Mouse (Mus musculus): ENCODE results near the gene Tlcd2. TPM values are rescaled to one million over a fixed set of nuclear protein-coding genes. Genes with fewer than 3 reads are reported as not detected.

Gene Tlcd2
- polyA plus RNA-seq, 1 experiment from 2014 or later: 26.3 TPM

GRCm38 (mm10) chr11:75486192-75486591 lies 24.7 kb downstream of the Tlcd2 start:
- ATAC-seq (ENCODE audit: insufficient number of reproducible peaks, insufficient read depth, low FRiP score, low read depth): peak; percentile 17; the same call in 1 of the 2 replicates
- Histone ChIP-seq H3K4me3 (ENCODE audit: low read depth, low read length) (peak overlapping the region; percentile 72), H3K9me3 (ENCODE audit: control insufficient read depth, low read depth, low read length) (no peaks in the 10 kb centered on the region)

GRCm38 (mm10) chr11:75486601-75487285 lies 25.2 kb downstream of the Tlcd2 start, which contains the start of gene Prpf8:
Gene Prpf8, plus strand, starts transcription at chr11:75486816.
- H3K9ac ChIP-seq (replicated peaks; ENCODE audit: low read depth, low read length): peak within 1 kb of the TSS; percentile 58
- peak; percentile 99 for ATAC-seq (ENCODE audit: insufficient number of reproducible peaks, insufficient read depth, low FRiP score, low read depth)

More at GRCm38 (mm10) chr11:75486192-75486591, 24.7 kb downstream of the Tlcd2 start:
- H3K9ac ChIP-seq (replicated peaks; ENCODE audit: low read depth, low read length): no peak overlapping the region
- peak overlapping the region; percentile 28 for H3K4me2 ChIP-seq (replicated peaks; ENCODE audit: low read depth, low read length)
- no peak overlapping the region for H3K27ac ChIP-seq (ENCODE audit: low read length)
- WGBS: 26% methylated on average over 3 of the region's 3 CpGs
- H3K36me3 ChIP-seq (ENCODE audit: control insufficient read depth, insufficient read depth, low read length): peaks cover 25% of the 10 kb centered on the region
- peaks cover 10% of the 10 kb centered on the region for H3K4me1 ChIP-seq (ENCODE audit: control insufficient read depth, insufficient read depth, low read length)
- no peaks in the 10 kb centered on the region for H3K27me3 ChIP-seq (ENCODE audit: control insufficient read depth, insufficient read depth, low read length)

GRCm38 (mm10) chr11:75487496-75487895 lies 26.0 kb downstream of the Tlcd2 start:
- WGBS: 39% methylated on average over 6 of the region's 6 CpGs
- Histone ChIP-seq H3K9ac (replicated peaks; ENCODE audit: low read depth, low read length) (peak overlapping the region; percentile 58), H3K4me1 (ENCODE audit: control insufficient read depth, insufficient read depth, low read length) (peaks cover 10% of the 10 kb centered on the region), H3K4me2 (replicated peaks; ENCODE audit: low read depth, low read length) (peak overlapping the region; percentile 69), H3K36me3 (ENCODE audit: control insufficient read depth, insufficient read depth, low read length) (peaks cover 38% of the 10 kb centered on the region), H3K27ac (ENCODE audit: low read length) (no peak overlapping the region), H3K9me3 (ENCODE audit: control insufficient read depth, low read depth, low read length) (no peaks in the 10 kb centered on the region), H3K4me3 (ENCODE audit: low read depth, low read length) (peak overlapping the region; percentile 72), H3K27me3 (ENCODE audit: control insufficient read depth, insufficient read depth, low read length) (no peaks in the 10 kb centered on the region)
- no peak for ATAC-seq (ENCODE audit: insufficient number of reproducible peaks, insufficient read depth, low FRiP score, low read depth)

More at GRCm38 (mm10) chr11:75486601-75487285, 25.2 kb downstream of the Tlcd2 start, which contains the start of gene Prpf8:
- H3K4me3 ChIP-seq (ENCODE audit: low read depth, low read length): peak within 1 kb of the TSS; percentile 72
- peaks cover 10% of the 10 kb centered on the region for H3K4me1 ChIP-seq (ENCODE audit: control insufficient read depth, insufficient read depth, low read length)
- H3K9me3 ChIP-seq (ENCODE audit: control insufficient read depth, low read depth, low read length): no peaks in the 10 kb centered on the region
- peak within 1 kb of the TSS; percentile 69 for H3K4me2 ChIP-seq (replicated peaks; ENCODE audit: low read depth, low read length)
- peak within 1 kb of the TSS; percentile 41; the same call in 1 of the 2 replicates for H3K27ac ChIP-seq (ENCODE audit: low read length)
- H3K27me3 ChIP-seq (ENCODE audit: control insufficient read depth, insufficient read depth, low read length): no peaks in the 10 kb centered on the region
- H3K36me3 ChIP-seq (ENCODE audit: control insufficient read depth, insufficient read depth, low read length): peaks cover 30% of the 10 kb centered on the region
- WGBS: under 1% methylated on average over 52 of the region's 52 CpGs

GRCm38 (mm10) chr11:75494296-75495049 lies 33.0 kb downstream of the Tlcd2 start:
- Histone ChIP-seq H3K36me3 (ENCODE audit: control insufficient read depth, insufficient read depth, low read length) (peaks cover 98% of the 10 kb centered on the region), H3K4me1 (ENCODE audit: control insufficient read depth, insufficient read depth, low read length) (no peaks in the 10 kb centered on the region), H3K9ac (replicated peaks; ENCODE audit: low read depth, low read length) (no peak overlapping the region), H3K9me3 (ENCODE audit: control insufficient read depth, low read depth, low read length) (no peaks in the 10 kb centered on the region), H3K4me2 (replicated peaks; ENCODE audit: low read depth, low read length) (no peak overlapping the region), H3K27ac (ENCODE audit: low read length) (no peak overlapping the region), H3K27me3 (ENCODE audit: control insufficient read depth, insufficient read depth, low read length) (no peaks in the 10 kb centered on the region), H3K4me3 (ENCODE audit: low read depth, low read length) (no peak overlapping the region)
- ATAC-seq (ENCODE audit: insufficient number of reproducible peaks, insufficient read depth, low FRiP score, low read depth): no peak
- 88% methylated on average over 10 of the region's 10 CpGs for WGBS

- ATAC-seq (ENCODE audit: insufficient number of reproducible peaks, insufficient read depth, low FRiP score, low read depth): no peak
- 77% methylated on average over 1 of the region's 1 CpGs for WGBS
- Histone ChIP-seq H3K4me3 (ENCODE audit: low read depth, low read length) (no peak overlapping the region), H3K9ac (replicated peaks; ENCODE audit: low read depth, low read length) (no peak overlapping the region), H3K36me3 (ENCODE audit: control insufficient read depth, insufficient read depth, low read length) (peaks cover 97% of the 10 kb centered on the region), H3K9me3 (ENCODE audit: control insufficient read depth, low read depth, low read length) (no peaks in the 10 kb centered on the region), H3K4me2 (replicated peaks; ENCODE audit: low read depth, low read length) (no peak overlapping the region), H3K27ac (ENCODE audit: low read length) (no peak overlapping the region), H3K4me1 (ENCODE audit: control insufficient read depth, insufficient read depth, low read length) (no peaks in the 10 kb centered on the region), H3K27me3 (ENCODE audit: control insufficient read depth, insufficient read depth, low read length) (no peaks in the 10 kb centered on the region)
Measured at GRCm38 (mm10) chr11:75498126-75498525, 36.6 kb downstream of the Tlcd2 start.

- H3K27me3 ChIP-seq (ENCODE audit: control insufficient read depth, insufficient read depth, low read length): no peaks in the 10 kb centered on the region
- WGBS: 92% methylated on average over 4 of the region's 4 CpGs
- H3K4me3 ChIP-seq (ENCODE audit: low read depth, low read length): no peak overlapping the region
Measured at GRCm38 (mm10) chr11:75508162-75508561, 46.6 kb downstream of the Tlcd2 start.

GRCm38 (mm10) chr11:75508904-75509303 lies 47.4 kb downstream of the Tlcd2 start:
- ATAC-seq (ENCODE audit: insufficient number of reproducible peaks, insufficient read depth, low FRiP score, low read depth): no peak
- Histone ChIP-seq H3K27ac (ENCODE audit: low read length) (no peak overlapping the region), H3K36me3 (ENCODE audit: control insufficient read depth, insufficient read depth, low read length) (peaks cover 53% of the 10 kb centered on the region)

More at GRCm38 (mm10) chr11:75508162-75508561, 46.6 kb downstream of the Tlcd2 start:
- Histone ChIP-seq H3K9ac (replicated peaks; ENCODE audit: low read depth, low read length) (no peak overlapping the region), H3K36me3 (ENCODE audit: control insufficient read depth, insufficient read depth, low read length) (peaks cover 61% of the 10 kb centered on the region), H3K4me2 (replicated peaks; ENCODE audit: low read depth, low read length) (no peak overlapping the region), H3K4me1 (ENCODE audit: control insufficient read depth, insufficient read depth, low read length) (peaks cover 16% of the 10 kb centered on the region), H3K27ac (ENCODE audit: low read length) (no peak overlapping the region), H3K9me3 (ENCODE audit: control insufficient read depth, low read depth, low read length) (no peaks in the 10 kb centered on the region)
- ATAC-seq (ENCODE audit: insufficient number of reproducible peaks, insufficient read depth, low FRiP score, low read depth): no peak

GRCm38 (mm10) chr11:75509741-75510626 lies 48.5 kb downstream of the Tlcd2 start, which contains the start of gene Rilp:
Gene Rilp, plus strand, starts transcription at chr11:75510094.
- Histone ChIP-seq H3K4me3 (ENCODE audit: low read depth, low read length) (peak within 1 kb of the TSS; percentile 46), H3K9ac (replicated peaks; ENCODE audit: low read depth, low read length) (peak within 1 kb of the TSS; percentile 22), H3K4me1 (ENCODE audit: control insufficient read depth, insufficient read depth, low read length) (peaks cover 16% of the 10 kb centered on the region), H3K4me2 (replicated peaks; ENCODE audit: low read depth, low read length) (peak within 1 kb of the TSS; percentile 96), H3K27me3 (ENCODE audit: control insufficient read depth, insufficient read depth, low read length) (no peaks in the 10 kb centered on the region), H3K9me3 (ENCODE audit: control insufficient read depth, low read depth, low read length) (no peaks in the 10 kb centered on the region), H3K36me3 (ENCODE audit: control insufficient read depth, insufficient read depth, low read length) (peaks cover 42% of the 10 kb centered on the region), H3K27ac (ENCODE audit: low read length) (peak within 1 kb of the TSS; percentile 64; the same call in 1 of the 2 replicates)
- 3% methylated on average over 43 of the region's 43 CpGs for WGBS
- ATAC-seq (ENCODE audit: insufficient number of reproducible peaks, insufficient read depth, low FRiP score, low read depth): peak; percentile 85

More at GRCm38 (mm10) chr11:75508904-75509303, 47.4 kb downstream of the Tlcd2 start:
- Histone ChIP-seq H3K4me1 (ENCODE audit: control insufficient read depth, insufficient read depth, low read length) (peaks cover 16% of the 10 kb centered on the region), H3K9me3 (ENCODE audit: control insufficient read depth, low read depth, low read length) (no peaks in the 10 kb centered on the region), H3K4me2 (replicated peaks; ENCODE audit: low read depth, low read length) (no peak overlapping the region), H3K4me3 (ENCODE audit: low read depth, low read length) (no peak overlapping the region), H3K9ac (replicated peaks; ENCODE audit: low read depth, low read length) (no peak overlapping the region), H3K27me3 (ENCODE audit: control insufficient read depth, insufficient read depth, low read length) (no peaks in the 10 kb centered on the region)
- 63% methylated on average over 8 of the region's 8 CpGs for WGBS
